Mouse (Mus musculus): Measurements from ENCODE around the gene Prkca. TPM values are rescaled to one million over a fixed set of nuclear protein-coding genes. Genes with fewer than 3 reads are reported as not detected.

Gene Prkca
- polyA plus RNA-seq, 1 experiment, result 16.8 TPM

- no peak for DNase-seq
- TF ChIP-seq POLR2A (IDR thresholded peaks at IDR 0.05; ENCODE audit: borderline replicate concordance, insufficient read depth, low read length) (no peak), CTCF (IDR thresholded peaks at IDR 0.05; ENCODE audit: borderline replicate concordance, insufficient read depth, low read depth, low read length) (no peak)
- Histone ChIP-seq H3K4me1 (ENCODE audit: control insufficient read depth, insufficient read depth, low read length) (no peaks in the 10 kb centered on the region), H3K4me3 (replicated peaks; ENCODE audit: insufficient read depth, low read depth, low read length) (no peak overlapping the region), H3K27me3 (ENCODE audit: control insufficient read depth, insufficient read depth, low read length) (no peaks in the 10 kb centered on the region), H3K27ac (ENCODE audit: insufficient read depth, low read length) (no peak overlapping the region)
- WGBS, result 64% methylated on average over 4 of the region's 4 CpGs
Observed at GRCm38 (mm10) chr11:108335536-108335935, 8.2 kb downstream of the Prkca start.

DNA sequence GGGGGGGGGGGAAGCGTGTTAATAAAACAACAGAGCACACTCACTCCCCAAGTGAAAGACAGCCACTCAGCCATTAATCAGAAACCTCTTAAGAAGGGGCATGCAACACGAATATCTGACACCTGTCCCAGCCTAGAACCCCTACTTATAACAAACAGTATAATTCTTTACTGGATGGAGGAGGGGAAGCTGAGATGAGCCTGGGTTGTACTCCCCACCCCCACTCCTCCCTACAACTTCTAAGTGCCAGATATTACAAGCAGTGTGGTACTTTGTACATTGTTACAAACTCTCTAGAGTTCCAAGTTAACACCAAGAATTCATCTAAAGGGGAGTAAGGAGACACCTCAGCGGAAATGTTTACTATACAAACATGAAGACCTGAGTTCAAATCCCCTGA lies 9.1 kb downstream of the Prkca start:
- TF ChIP-seq POLR2A (IDR thresholded peaks at IDR 0.05; ENCODE audit: borderline replicate concordance, insufficient read depth, low read length), result no peak
- no peak for TF ChIP-seq CTCF (IDR thresholded peaks at IDR 0.05; ENCODE audit: borderline replicate concordance, insufficient read depth, low read depth, low read length)
- Histone ChIP-seq H3K4me3 (replicated peaks; ENCODE audit: insufficient read depth, low read depth, low read length) (no peak overlapping the region), H3K4me1 (ENCODE audit: control insufficient read depth, insufficient read depth, low read length) (no peaks in the 10 kb centered on the region), H3K27ac (ENCODE audit: insufficient read depth, low read length) (no peak overlapping the region), H3K27me3 (ENCODE audit: control insufficient read depth, insufficient read depth, low read length) (no peaks in the 10 kb centered on the region)
- WGBS, result 75% methylated on average over 3 of the region's 3 CpGs
- no peak for DNase-seq

- DNase-seq, result no peak
- Histone ChIP-seq H3K4me3 (replicated peaks; ENCODE audit: insufficient read depth, low read depth, low read length) (no peak overlapping the region), H3K27ac (ENCODE audit: insufficient read depth, low read length) (no peak overlapping the region), H3K27me3 (ENCODE audit: control insufficient read depth, insufficient read depth, low read length) (no peaks in the 10 kb centered on the region), H3K4me1 (ENCODE audit: control insufficient read depth, insufficient read depth, low read length) (no peaks in the 10 kb centered on the region)
- TF ChIP-seq CTCF (IDR thresholded peaks at IDR 0.05; ENCODE audit: borderline replicate concordance, insufficient read depth, low read depth, low read length), result no peak
- TF ChIP-seq POLR2A (IDR thresholded peaks at IDR 0.05; ENCODE audit: borderline replicate concordance, insufficient read depth, low read length), result no peak
- 66% methylated on average over 8 of the region's 8 CpGs for WGBS
Observed at GRCm38 (mm10) chr11:108333583-108334379, 9.9 kb downstream of the Prkca start.

- TF ChIP-seq CTCF (IDR thresholded peaks at IDR 0.05; ENCODE audit: borderline replicate concordance, insufficient read depth, low read depth, low read length), result no peak
- TF ChIP-seq POLR2A (IDR thresholded peaks at IDR 0.05; ENCODE audit: borderline replicate concordance, insufficient read depth, low read length), result no peak
- H3K27me3 ChIP-seq (ENCODE audit: control insufficient read depth, insufficient read depth, low read length), result no peaks in the 10 kb centered on the region
- no peak overlapping the region for H3K27ac ChIP-seq (ENCODE audit: insufficient read depth, low read length)
- 70% methylated on average over 5 of the region's 5 CpGs for WGBS
- DNase-seq, result no peak
- H3K4me1 ChIP-seq (ENCODE audit: control insufficient read depth, insufficient read depth, low read length), result no peaks in the 10 kb centered on the region
- H3K4me3 ChIP-seq (replicated peaks; ENCODE audit: insufficient read depth, low read depth, low read length), result no peak overlapping the region
Observed at GRCm38 (mm10) chr11:108333006-108333405, 10.7 kb downstream of the Prkca start.

DNA sequence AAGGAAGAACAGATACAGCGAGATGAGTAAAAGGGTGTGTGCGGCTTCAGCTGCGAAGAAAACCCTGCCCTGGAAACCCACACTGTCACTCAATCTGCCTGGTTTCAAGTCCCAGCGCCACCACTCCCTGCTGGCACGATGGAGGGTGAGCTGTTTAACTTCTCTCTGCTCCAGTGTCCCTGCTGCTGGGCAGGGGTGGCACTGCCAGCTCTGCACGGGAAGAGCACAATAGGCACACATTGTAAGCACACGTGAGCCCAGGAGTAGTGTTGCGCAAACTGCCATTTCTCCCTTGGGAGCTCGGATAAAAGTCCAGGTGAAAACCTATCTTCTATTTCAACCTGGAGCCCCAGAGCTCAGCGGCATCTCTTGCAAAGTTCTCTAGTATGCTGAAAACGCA lies 12.9 kb downstream of the Prkca start:
- DNase-seq, result no peak
- no peaks in the 10 kb centered on the region for H3K27me3 ChIP-seq (ENCODE audit: control insufficient read depth, insufficient read depth, low read length)
- WGBS, result 74% methylated on average over 11 of the region's 11 CpGs
- no peak overlapping the region for H3K4me3 ChIP-seq (replicated peaks; ENCODE audit: insufficient read depth, low read depth, low read length)
- no peaks in the 10 kb centered on the region for H3K4me1 ChIP-seq (ENCODE audit: control insufficient read depth, insufficient read depth, low read length)
- TF ChIP-seq CTCF (IDR thresholded peaks at IDR 0.05; ENCODE audit: borderline replicate concordance, insufficient read depth, low read depth, low read length), result no peak
- TF ChIP-seq POLR2A (IDR thresholded peaks at IDR 0.05; ENCODE audit: borderline replicate concordance, insufficient read depth, low read length), result no peak
- H3K27ac ChIP-seq (ENCODE audit: insufficient read depth, low read length), result no peak overlapping the region

DNA sequence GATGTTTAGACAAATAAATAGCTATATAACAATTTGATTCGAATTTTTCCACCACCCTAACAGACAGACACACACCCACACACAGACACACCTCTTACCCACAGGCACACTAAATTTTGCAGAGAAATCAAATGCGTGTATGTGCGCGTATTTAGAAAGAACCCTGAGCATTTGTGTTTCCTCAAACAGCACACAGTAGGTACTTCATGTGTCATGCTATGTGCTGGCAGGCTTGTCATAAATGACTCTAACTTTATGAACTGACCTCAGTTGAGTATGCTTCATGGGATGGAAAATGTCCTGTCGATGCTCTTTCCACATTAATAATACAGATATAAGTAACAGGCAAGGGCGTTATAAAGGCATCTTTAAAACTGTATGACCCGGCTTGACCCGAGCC lies 17.8 kb downstream of the Prkca start:
- no peaks in the 10 kb centered on the region for H3K27me3 ChIP-seq (ENCODE audit: control insufficient read depth, insufficient read depth, low read length)
- WGBS, result 89% methylated on average over 8 of the region's 8 CpGs

GRCm38 (mm10) chr11:108322156-108322555 lies 21.6 kb downstream of the Prkca start:
- TF ChIP-seq POLR2A (IDR thresholded peaks at IDR 0.05; ENCODE audit: borderline replicate concordance, insufficient read depth, low read length), result no peak
- no peak for TF ChIP-seq CTCF (IDR thresholded peaks at IDR 0.05; ENCODE audit: borderline replicate concordance, insufficient read depth, low read depth, low read length)
- H3K27me3 ChIP-seq (ENCODE audit: control insufficient read depth, insufficient read depth, low read length), result no peaks in the 10 kb centered on the region
- no peaks in the 10 kb centered on the region for H3K4me1 ChIP-seq (ENCODE audit: control insufficient read depth, insufficient read depth, low read length)
- no peak overlapping the region for H3K27ac ChIP-seq (ENCODE audit: insufficient read depth, low read length)
- DNase-seq, result no peak
- 95% methylated on average over 2 of the region's 2 CpGs for WGBS
- H3K4me3 ChIP-seq (replicated peaks; ENCODE audit: insufficient read depth, low read depth, low read length), result no peak overlapping the region

More for the DNA sequence above, 17.8 kb downstream of the Prkca start:
- Histone ChIP-seq H3K4me3 (replicated peaks; ENCODE audit: insufficient read depth, low read depth, low read length) (no peak overlapping the region), H3K27ac (ENCODE audit: insufficient read depth, low read length) (no peak overlapping the region), H3K4me1 (ENCODE audit: control insufficient read depth, insufficient read depth, low read length) (no peaks in the 10 kb centered on the region)
- TF ChIP-seq CTCF (IDR thresholded peaks at IDR 0.05; ENCODE audit: borderline replicate concordance, insufficient read depth, low read depth, low read length) (no peak), POLR2A (IDR thresholded peaks at IDR 0.05; ENCODE audit: borderline replicate concordance, insufficient read depth, low read length) (no peak)
- no peak for DNase-seq

- Histone ChIP-seq H3K27ac (ENCODE audit: insufficient read depth, low read length) (no peak overlapping the region), H3K4me3 (replicated peaks; ENCODE audit: insufficient read depth, low read depth, low read length) (no peak overlapping the region), H3K4me1 (ENCODE audit: control insufficient read depth, insufficient read depth, low read length) (no peaks in the 10 kb centered on the region), H3K27me3 (ENCODE audit: control insufficient read depth, insufficient read depth, low read length) (no peaks in the 10 kb centered on the region)
- TF ChIP-seq POLR2A (IDR thresholded peaks at IDR 0.05; ENCODE audit: borderline replicate concordance, insufficient read depth, low read length) (no peak), CTCF (IDR thresholded peaks at IDR 0.05; ENCODE audit: borderline replicate concordance, insufficient read depth, low read depth, low read length) (no peak)
- DNase-seq, result no peak
- 88% methylated on average over 7 of the region's 7 CpGs for WGBS
Observed at GRCm38 (mm10) chr11:108320561-108320960, 23.2 kb downstream of the Prkca start.

Data from cerebellum, adult 2 months (tissue).